Mouse (Mus musculus) ES-E14 (cell line): ENCODE measurements around the gene 4933405L10Rik. TPM values are rescaled to one million over a fixed set of nuclear protein-coding genes. Genes with fewer than 3 reads are reported as not detected.
A peak's percentile ranks its signal among the peaks of the same experiment; 100 is the strongest.

Experiments
- DNase-seq: peaks from one replicate; pipeline ENCODE4 v3.0.0-alpha.2; 2013; ENCODE audit warnings: low read depth, low spot score
- H3K27ac ChIP-seq: 2 replicates; pipeline ENCODE4 v1.5.1; 2012; ENCODE audit warnings: low read depth, mild to moderate bottlenecking, low read length, moderate library complexity, mixed read lengths; ENCODE audit not compliant: poor library complexity, insufficient read depth, severe bottlenecking
- H3K36me3 ChIP-seq: 2 replicates; pipeline ENCODE4 v1.6.1; 2012; ENCODE audit warnings: mild to moderate bottlenecking, low read length, moderate library complexity, mixed read lengths; ENCODE audit not compliant: control insufficient read depth, poor library complexity, insufficient read depth, severe bottlenecking
- H3K4me1 ChIP-seq, 2 experiments: fragments of 150-350 bp in 1 of 2; sonication (generic) in 1 of 2; 2 replicates each; pipeline ENCODE4 v1.6.1; 2012; ENCODE audit warnings: low read length in 2 of 2, mild to moderate bottlenecking in 1 of 2, mixed read lengths in 1 of 2; ENCODE audit not compliant: control insufficient read depth in 2 of 2, insufficient read depth in 2 of 2, poor library complexity in 1 of 2
- H3K4me3 ChIP-seq, 2 experiments: fragments of 150-350 bp in 1 of 2; sonication (generic) in 1 of 2; 2 replicates each; pipeline ENCODE4 v1.5.1; 2012; ENCODE audit warnings: low read length in 2 of 2, low read depth in 1 of 2, mild to moderate bottlenecking in 1 of 2, mixed read lengths in 1 of 2; ENCODE audit not compliant: insufficient read depth in 1 of 2, poor library complexity in 1 of 2, severe bottlenecking in 1 of 2
- H3K9ac ChIP-seq: 2 replicates; pipeline ENCODE4 v1.6.1; 2012; ENCODE audit warnings: low read depth, mild to moderate bottlenecking, low read length, mixed read lengths; ENCODE audit not compliant: poor library complexity, insufficient read depth, severe bottlenecking
- H3K9me3 ChIP-seq: fragments of 150-350 bp; sonication (generic); 2 replicates; pipeline ENCODE4 v1.6.1; 2012; ENCODE audit warnings: low read depth, mild to moderate bottlenecking, low read length; ENCODE audit not compliant: control insufficient read depth, insufficient read depth
- CHD2 ChIP-seq: IDR thresholded peaks from 2 replicates; pipeline ENCODE4 v1.6.1; 2014; ENCODE audit warnings: mild to moderate bottlenecking, low read depth, low read length, inconsistent platforms
- HCFC1 ChIP-seq: IDR thresholded peaks from 2 replicates; pipeline ENCODE4 v1.6.1; 2012; ENCODE audit warnings: low read length, inconsistent platforms, borderline replicate concordance; ENCODE audit not compliant: insufficient read depth
- MAFK ChIP-seq: IDR thresholded peaks from 2 replicates; pipeline ENCODE4 v1.6.1; 2014; ENCODE audit warnings: mild to moderate bottlenecking, low read depth, low read length, inconsistent platforms; ENCODE audit not compliant: insufficient read depth
- ZC3H11A ChIP-seq: IDR thresholded peaks from 2 replicates; pipeline ENCODE4 v1.6.1; 2012; ENCODE audit warnings: low read depth, mild to moderate bottlenecking, inconsistent platforms, low read length, borderline replicate concordance
- ZNF384 ChIP-seq: IDR thresholded peaks from 2 replicates; pipeline ENCODE4 v1.6.1; 2012; ENCODE audit warnings: low read depth, low read length, inconsistent platforms
- in situ Hi-C, 2 experiments: fragments of 600-800 bp; cut with MboI; formaldehyde crosslinking; loops; one replicate each; pipeline ENCODE4 v1.15.1; 2025; ENCODE audit warnings: low sequenced_read_pairs in 2 of 2, inconsistent platforms in 1 of 2; ENCODE audit not compliant: unreplicated experiment in 2 of 2
- total RNA-seq: library from RNA; depleted of rRNA; stranded (reverse); fragments of 300-350 nt; gene quantifications from 2 replicates; pipeline ENCODE4 v1.2.3, GENCODE M21; 2012

The 4933405L10Rik gene
- total RNA-seq, 1 experiment = 0.18 TPM

GRCm38 (mm10) chr8:105727397-105728124 is 20.1 kb downstream of the 4933405L10Rik start:
- DNase-seq = no peak
- no peak overlapping the region for H3K9ac ChIP-seq
- peaks cover 0 to 14% of the 10 kb centered on the region in 2 experiments; a peak in 2 of 4 replicates for H3K4me1 ChIP-seq
- no peaks in the 10 kb centered on the region for H3K9me3 ChIP-seq
- H3K36me3 ChIP-seq = peaks cover 12% of the 10 kb centered on the region; the same call in 1 of the 2 replicates
- no peak for TF ChIP-seq CHD2
- TF ChIP-seq ZNF384 = no peak
- TF ChIP-seq ZC3H11A = no peak
- no peak for TF ChIP-seq HCFC1
- no peak for TF ChIP-seq MAFK
- no peak overlapping the region for H3K27ac ChIP-seq
- no peak overlapping the region for H3K4me3 ChIP-seq
- in situ Hi-C loops = no loop called here

- H3K9me3 ChIP-seq = no peaks in the 10 kb centered on the region
- H3K9ac ChIP-seq = no peak overlapping the region
- H3K4me3 ChIP-seq = no peak overlapping the region
- TF ChIP-seq HCFC1 (no peak), MAFK (no peak), ZC3H11A (no peak), CHD2 (no peak), ZNF384 (no peak)
- H3K27ac ChIP-seq = no peak overlapping the region
- in situ Hi-C loops = no loop called here
- DNase-seq = no peak
- peaks cover 6% of the 10 kb centered on the region; the same call in 1 of the 2 replicates for H3K36me3 ChIP-seq
- H3K4me1 ChIP-seq = peaks cover 0 to 8% of the 10 kb centered on the region in 2 experiments; a peak in 2 of 4 replicates
Observed at GRCm38 (mm10) chr8:105732186-105732585, 24.7 kb downstream of the 4933405L10Rik start.

- Histone ChIP-seq H3K4me1 (no peaks in the 10 kb centered on the region), H3K9me3 (no peaks in the 10 kb centered on the region), H3K4me3 (no peak overlapping the region), H3K27ac (no peak overlapping the region), H3K36me3 (no peaks in the 10 kb centered on the region), H3K9ac (no peak overlapping the region)
- no peak for DNase-seq
- TF ChIP-seq HCFC1 = no peak
- no peak for TF ChIP-seq MAFK
- in situ Hi-C loops = no loop called here
Observed at GRCm38 (mm10) chr8:105739216-105739615, 31.8 kb downstream of the 4933405L10Rik start.

- no peak for TF ChIP-seq HCFC1
- in situ Hi-C loops = no loop called here
- DNase-seq = no peak
- Histone ChIP-seq H3K27ac (no peak overlapping the region), H3K36me3 (no peaks in the 10 kb centered on the region), H3K9me3 (no peaks in the 10 kb centered on the region), H3K9ac (no peak overlapping the region), H3K4me3 (no peak overlapping the region), H3K4me1 (peaks cover 0 to 3% of the 10 kb centered on the region in 2 experiments; a peak in 1 of 4 replicates)
Observed at GRCm38 (mm10) chr8:105743301-105743700, 35.8 kb downstream of the 4933405L10Rik start.

GRCm38 (mm10) chr8:105750606-105751005 is 43.2 kb downstream of the 4933405L10Rik start:
- Histone ChIP-seq H3K36me3 (no peaks in the 10 kb centered on the region), H3K4me3 (no peak overlapping the region), H3K9me3 (no peaks in the 10 kb centered on the region), H3K27ac (no peak overlapping the region), H3K9ac (peak overlapping the region; percentile 12; the same call in 1 of the 2 replicates), H3K4me1 (peaks cover 2 to 6% of the 10 kb centered on the region in 2 experiments; a peak in 2 of 4 replicates)
- DNase-seq = peak; percentile 40
- TF ChIP-seq HCFC1 (no peak), ZNF384 (no peak), ZC3H11A (no peak)
- in situ Hi-C loops = no loop called here
